Mouse (Mus musculus) forebrain, embryonic 13.5 days (tissue): ENCODE data around the gene Slc41a2. TPM values are rescaled to one million over a fixed set of nuclear protein-coding genes. Genes with fewer than 3 reads are reported as not detected.
"Not testable (repeated sequence)": the region's sequence is repeated elsewhere in the genome, so short reads cannot be mapped to it uniquely, and the experiment has no call there.

ENCODE experiments used
- ATAC-seq: fragments of 200-750 bp; cut with Nextera tagmentation; 2 replicates; pipeline ENCODE4 v1.8.0; 2017
- H3K27ac ChIP-seq: fragments of 300-500 bp; sonication (generic); 2 replicates; pipeline ENCODE4 v1.5.1; 2015; ENCODE audit warnings: inconsistent platforms, mild to moderate bottlenecking, moderate library complexity
- H3K27me3 ChIP-seq: fragments of 300-500 bp; sonication (generic); 2 replicates; pipeline ENCODE4 v1.6.1; 2015; ENCODE audit warnings: mild to moderate bottlenecking, inconsistent platforms
- H3K36me3 ChIP-seq: fragments of 300-500 bp; sonication (generic); 2 replicates; pipeline ENCODE4 v1.6.1; 2015; ENCODE audit warnings: mild to moderate bottlenecking, inconsistent platforms; ENCODE audit not compliant: poor library complexity, severe bottlenecking
- H3K4me1 ChIP-seq: fragments of 300-500 bp; sonication (generic); 2 replicates; pipeline ENCODE4 v1.6.1; 2015; ENCODE audit warnings: inconsistent platforms
- H3K4me2 ChIP-seq: fragments of 300-500 bp; sonication (generic); 2 replicates; pipeline ENCODE4 v1.6.1; 2015; ENCODE audit warnings: inconsistent platforms, mild to moderate bottlenecking, moderate library complexity
- H3K4me3 ChIP-seq: fragments of 300-500 bp; sonication (generic); 2 replicates; pipeline ENCODE4 v1.5.1; 2015; ENCODE audit warnings: mild to moderate bottlenecking, inconsistent platforms
- H3K9ac ChIP-seq: fragments of 300-500 bp; sonication (generic); 2 replicates; pipeline ENCODE4 v1.6.1; 2015; ENCODE audit warnings: mild to moderate bottlenecking, inconsistent platforms
- H3K9me3 ChIP-seq: fragments of 300-500 bp; sonication (generic); replicated peaks from 2 replicates; pipeline ENCODE4 v1.6.1; 2016; ENCODE audit warnings: inconsistent platforms
- WGBS: fragments of 180-500 bp; shearing (Covaris S2); methylation state at CpG from one replicate; pipeline ENCODE4 v1.1.7; 2015; 5-methylcytosine and 5-hydroxymethylcytosine counted together
- polyA plus RNA-seq: library from polyadenylated mRNA; unstranded; fragments of >200 nt; fragmentation: Nextera tagmentation; extraction: Ambion mirVana; gene quantifications from 2 replicates; pipeline ENCODE4 v1.2.1, GENCODE M21; 2015

Gene Slc41a2
- polyA plus RNA-seq, 1 experiment from 2014 or later = 0.92 TPM

GRCm38 (mm10) chr10:83368918-83369317, 31.2 kb upstream of the Slc41a2 start:
- WGBS = 71% methylated on average over 5 of the region's 5 CpGs
- Histone ChIP-seq H3K4me2 (no peak overlapping the region), H3K9me3 (no peaks in the 10 kb centered on the region), H3K27ac (no peak overlapping the region), H3K4me3 (no peak overlapping the region), H3K9ac (no peak overlapping the region), H3K27me3 (no peaks in the 10 kb centered on the region), H3K36me3 (peaks cover 89% of the 10 kb centered on the region), H3K4me1 (no peaks in the 10 kb centered on the region)
- no peak for ATAC-seq

- Histone ChIP-seq H3K4me2 (no peak overlapping the region), H3K27me3 (no peaks in the 10 kb centered on the region), H3K4me1 (peaks cover 18% of the 10 kb centered on the region), H3K27ac (no peak overlapping the region), H3K9ac (no peak overlapping the region), H3K4me3 (no peak overlapping the region), H3K36me3 (peaks cover 62% of the 10 kb centered on the region), H3K9me3 (no peaks in the 10 kb centered on the region)
- WGBS = 94% methylated on average over 8 of the region's 8 CpGs
- ATAC-seq = no peak
Observed at GRCm38 (mm10) chr10:83363451-83363850, 25.8 kb upstream of the Slc41a2 start.

GRCm38 (mm10) chr10:83361643-83362382, 24.1 kb upstream of the Slc41a2 start:
- Histone ChIP-seq H3K27me3 (no peaks in the 10 kb centered on the region), H3K4me3 (peak overlapping the region; percentile 92)
- WGBS = 47% methylated on average over 5 of the region's 5 CpGs

GRCm38 (mm10) chr10:83360356-83360755, 22.7 kb upstream of the Slc41a2 start:
- Histone ChIP-seq H3K27me3 (no peaks in the 10 kb centered on the region), H3K27ac (peak overlapping the region; percentile 70), H3K9me3 (no peaks in the 10 kb centered on the region), H3K36me3 (peaks cover 31% of the 10 kb centered on the region), H3K9ac (peak overlapping the region; percentile 90), H3K4me2 (peak overlapping the region; percentile 84), H3K4me3 (peak overlapping the region; percentile 92), H3K4me1 (peaks cover 18% of the 10 kb centered on the region)
- WGBS = under 1% methylated on average over 40 of the region's 40 CpGs
- ATAC-seq = peak; percentile 80

More at GRCm38 (mm10) chr10:83361643-83362382, 24.1 kb upstream of the Slc41a2 start:
- Histone ChIP-seq H3K9ac (no peak overlapping the region), H3K4me1 (peaks cover 18% of the 10 kb centered on the region), H3K36me3 (peaks cover 45% of the 10 kb centered on the region), H3K9me3 (no peaks in the 10 kb centered on the region), H3K4me2 (peak overlapping the region; percentile 84), H3K27ac (no peak overlapping the region)
- ATAC-seq = no peak

- WGBS = under 1% methylated on average over 30 of the region's 30 CpGs
Observed at GRCm38 (mm10) chr10:83359956-83360355, 22.3 kb upstream of the Slc41a2 start, which contains the start of gene D10Wsu102e. D10Wsu102e (plus strand) TSS chr10:83360221.

GRCm38 (mm10) chr10:83359451-83359850, 21.8 kb upstream of the Slc41a2 start:
- ATAC-seq = no peak; the same call in 1 of the 2 replicates
- Histone ChIP-seq H3K4me2 (peak overlapping the region; percentile 84), H3K4me3 (peak overlapping the region; percentile 92), H3K27ac (peak overlapping the region; percentile 70; the same call in 1 of the 2 replicates), H3K4me1 (peaks cover 18% of the 10 kb centered on the region), H3K36me3 (peaks cover 22% of the 10 kb centered on the region), H3K9me3 (no peaks in the 10 kb centered on the region), H3K27me3 (no peaks in the 10 kb centered on the region), H3K9ac (peak overlapping the region; percentile 43)
- 87% methylated on average over 4 of the region's 4 CpGs for WGBS

More at GRCm38 (mm10) chr10:83359956-83360355, 22.3 kb upstream of the Slc41a2 start, which contains the start of gene D10Wsu102e:
- Histone ChIP-seq H3K27me3 (no peaks in the 10 kb centered on the region), H3K4me2 (peak within 1 kb of the TSS; percentile 84), H3K4me3 (peak within 1 kb of the TSS; percentile 92), H3K9me3 (no peaks in the 10 kb centered on the region), H3K36me3 (peaks cover 27% of the 10 kb centered on the region), H3K27ac (peak within 1 kb of the TSS; percentile 70), H3K4me1 (peaks cover 18% of the 10 kb centered on the region), H3K9ac (peak within 1 kb of the TSS; percentile 90)
- peak; percentile 98 for ATAC-seq

- H3K36me3 ChIP-seq = no peaks in the 10 kb centered on the region
- no peak overlapping the region for H3K9ac ChIP-seq
- H3K9me3 ChIP-seq = no peaks in the 10 kb centered on the region
- no peak overlapping the region for H3K4me2 ChIP-seq
- H3K27ac ChIP-seq = no peak overlapping the region
- H3K4me1 ChIP-seq = peaks cover 16% of the 10 kb centered on the region
- ATAC-seq = no peak
- no peak overlapping the region for H3K4me3 ChIP-seq
- WGBS = 84% methylated on average over 12 of the region's 12 CpGs
- no peaks in the 10 kb centered on the region for H3K27me3 ChIP-seq
Observed at GRCm38 (mm10) chr10:83356416-83356815, 18.7 kb upstream of the Slc41a2 start.

- 61% methylated on average over 8 of the region's 8 CpGs for WGBS
- H3K4me3 ChIP-seq = no peak overlapping the region
- H3K4me1 ChIP-seq = peaks cover 4% of the 10 kb centered on the region; the same call in 1 of the 2 replicates
- no peak overlapping the region for H3K4me2 ChIP-seq
- no peak overlapping the region for H3K9ac ChIP-seq
- ATAC-seq = no peak
- H3K9me3 ChIP-seq = no peaks in the 10 kb centered on the region
- H3K27me3 ChIP-seq = no peaks in the 10 kb centered on the region
- H3K27ac ChIP-seq = no peak overlapping the region
- H3K36me3 ChIP-seq = no peaks in the 10 kb centered on the region
Observed at GRCm38 (mm10) chr10:83354333-83354719, 16.6 kb upstream of the Slc41a2 start.

GRCm38 (mm10) chr10:83353680-83354332, 16.1 kb upstream of the Slc41a2 start:
- Histone ChIP-seq H3K9ac (no peak overlapping the region), H3K27ac (no peak overlapping the region; the same call in 1 of the 2 replicates), H3K27me3 (no peaks in the 10 kb centered on the region), H3K9me3 (no peaks in the 10 kb centered on the region), H3K4me1 (0 out of 2 replicates have a peak, but pooled peaks cover 3% of the 10 kb centered on the region), H3K4me2 (no peak overlapping the region), H3K36me3 (no peaks in the 10 kb centered on the region), H3K4me3 (no peak overlapping the region)
- WGBS = 57% methylated on average over 14 of the region's 14 CpGs
- ATAC-seq = no peak

- ATAC-seq, H3K27me3 ChIP-seq, H3K9me3 ChIP-seq, H3K27ac ChIP-seq, H3K4me3 ChIP-seq, H3K9ac ChIP-seq, H3K36me3 ChIP-seq, H3K4me1 ChIP-seq, H3K4me2 ChIP-seq: not testable (repeated sequence)
- WGBS = 88% methylated on average over 4 of the region's 4 CpGs
Observed at GRCm38 (mm10) chr10:83351779-83352178, 14.1 kb upstream of the Slc41a2 start.

GRCm38 (mm10) chr10:83350689-83351088, 13.0 kb upstream of the Slc41a2 start:
- Histone ChIP-seq H3K4me2 (no peak overlapping the region), H3K4me1 (0 out of 2 replicates have a peak, but pooled peaks cover 3% of the 10 kb centered on the region), H3K9me3 (no peaks in the 10 kb centered on the region), H3K27me3 (no peaks in the 10 kb centered on the region), H3K9ac (no peak overlapping the region), H3K4me3 (no peak overlapping the region), H3K36me3 (no peaks in the 10 kb centered on the region), H3K27ac (no peak overlapping the region)
- 93% methylated on average over 2 of the region's 2 CpGs for WGBS
- no peak for ATAC-seq

GRCm38 (mm10) chr10:83347494-83347893, 9.8 kb upstream of the Slc41a2 start:
- Histone ChIP-seq H3K27me3 (no peaks in the 10 kb centered on the region), H3K27ac (no peak overlapping the region), H3K9ac (no peak overlapping the region), H3K4me2 (no peak overlapping the region), H3K36me3 (no peaks in the 10 kb centered on the region), H3K9me3 (no peaks in the 10 kb centered on the region), H3K4me1 (no peaks in the 10 kb centered on the region), H3K4me3 (no peak overlapping the region)
- 12% methylated on average over 7 of the region's 7 CpGs for WGBS
- ATAC-seq = no peak
